Mouse (Mus musculus): ENCODE measurements at regions not wholly inside any gene's neighbourhood (a gene's known extent, or its start where the extent isn't known, plus 50 kb on each side); places are given as distances from the start of the nearest gene placed in this dataset.

DNA sequence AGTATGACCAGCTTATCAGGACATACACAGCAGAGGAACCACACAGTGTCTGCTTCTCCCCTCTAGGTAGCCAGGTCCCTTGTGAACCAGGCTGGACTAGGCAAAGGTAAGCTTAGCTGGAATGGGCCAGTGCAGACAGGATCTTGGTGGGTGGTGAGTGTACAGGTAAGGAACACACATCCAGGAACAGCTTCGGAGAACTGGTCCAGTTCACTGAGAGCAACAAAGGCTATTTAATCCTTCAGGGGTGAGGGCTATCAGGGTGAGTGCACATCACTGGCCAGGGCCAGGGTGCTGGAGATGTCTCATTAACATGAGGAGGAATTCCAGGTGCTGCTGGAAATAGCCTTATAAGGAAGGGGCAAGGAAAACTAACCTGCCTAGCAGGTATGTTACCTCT is 429.4 kb downstream of the Ptpru start:
- TF ChIP-seq FLI1 (IDR thresholded peaks at IDR 0.05; ENCODE audit: low read length) (no peak), GATA1 (IDR thresholded peaks at IDR 0.05; ENCODE audit: borderline replicate concordance, low read length) (no peak)

Measured in megakaryocyte, embryonic 14.5 days (primary cell).